Mouse (Mus musculus): ENCODE measurements around the gene Trh.

Trh gene

GRCm38 (mm10) chr6:92244591-92244990 lies at the start of gene Trh:
Trh (minus strand) TSS chr6:92244650.
- DNase-seq = no peak

DNA sequence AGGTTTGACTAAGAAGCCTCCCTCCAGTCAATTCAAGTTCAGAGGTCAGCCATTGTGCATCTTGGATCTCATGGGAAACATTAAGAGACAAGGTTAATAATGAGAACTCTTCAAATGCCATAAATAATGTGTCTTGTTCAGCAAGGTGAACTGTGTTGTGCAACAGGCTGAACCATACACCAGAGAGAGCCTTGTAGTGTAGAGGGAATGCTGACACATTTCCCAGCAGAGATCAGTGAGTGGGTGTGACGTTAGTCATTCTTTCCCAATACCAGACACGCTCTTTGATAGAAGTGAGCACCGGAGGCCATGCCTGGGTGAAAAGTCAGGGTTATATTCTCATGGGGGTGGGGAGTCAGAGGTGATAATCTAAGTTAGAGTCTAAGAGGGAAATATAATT lies 46.4 kb upstream of the Trh start:
- DNase-seq = no peak

DNA sequence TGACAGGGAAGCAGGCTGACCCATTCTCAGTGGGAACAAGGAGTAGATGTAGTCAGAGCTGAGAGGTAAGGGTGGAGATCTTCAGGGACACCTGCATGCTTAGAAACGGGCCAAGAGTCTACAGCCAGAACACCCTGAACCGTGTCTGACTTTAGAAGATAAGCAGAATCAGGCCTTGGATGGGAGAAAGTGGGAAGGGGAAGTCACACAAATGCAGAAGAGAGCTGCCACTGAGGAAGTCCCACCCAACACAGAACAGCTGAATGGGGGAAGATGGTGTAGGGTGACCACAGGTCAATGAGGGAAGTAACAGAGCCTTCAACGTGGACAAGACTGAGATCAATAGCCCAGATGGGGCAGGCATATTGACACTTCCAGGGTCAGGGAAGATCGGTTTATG lies 42.4 kb upstream of the Trh start:
- no peak for DNase-seq

DNA sequence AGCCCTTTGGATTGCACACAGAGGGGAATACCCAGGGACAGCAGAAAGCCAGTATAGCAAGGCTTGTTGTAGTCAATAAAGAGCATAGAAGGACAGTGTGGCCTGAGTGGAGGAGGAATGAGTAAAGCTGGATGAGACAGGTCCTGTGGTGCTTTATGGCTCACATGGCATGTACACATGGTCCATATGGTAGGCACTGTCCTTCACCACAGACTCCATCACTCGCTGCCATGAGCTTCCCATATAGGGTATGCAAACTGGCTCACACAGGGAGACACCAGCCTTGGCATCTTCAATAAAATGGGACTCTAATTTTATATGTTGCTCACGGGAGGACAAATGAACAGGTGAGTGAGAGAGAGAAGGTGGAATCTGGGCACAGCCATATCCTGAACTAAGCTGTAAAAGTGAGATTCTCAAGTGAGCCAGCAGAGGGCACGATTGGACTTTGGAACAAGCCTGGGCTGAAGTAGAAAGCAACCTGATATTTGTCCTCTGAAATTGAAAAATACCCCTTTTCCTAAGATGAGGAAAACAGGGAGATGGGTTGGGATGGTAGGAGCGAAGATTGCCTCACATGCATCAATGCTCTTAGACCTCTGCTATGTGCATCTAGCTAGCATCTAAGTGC lies 41.9 kb upstream of the Trh start:
- peak; percentile 87 for DNase-seq

- no peak for DNase-seq
Observed at GRCm38 (mm10) chr6:92285559-92285958, 41.1 kb upstream of the Trh start.

DNA sequence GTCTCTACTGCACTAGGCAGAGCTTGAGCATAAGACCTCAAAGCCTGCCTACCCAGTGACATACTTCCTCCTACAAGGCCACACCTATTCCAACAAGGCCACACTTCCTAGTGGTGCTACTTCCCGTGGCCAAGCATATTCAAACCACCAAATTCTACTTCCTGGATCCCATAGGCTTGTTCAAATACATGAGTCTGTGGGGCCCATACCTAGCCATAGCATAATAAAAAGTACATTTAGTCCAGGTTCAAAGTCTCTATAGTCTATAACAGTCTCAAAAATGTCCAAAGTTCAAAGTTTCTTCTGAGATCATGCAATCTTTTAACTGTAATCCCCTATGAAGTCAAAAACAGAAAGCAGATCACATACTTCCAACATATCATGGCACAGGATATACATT lies 32.7 kb upstream of the Trh start:
- no peak for DNase-seq

- no peak for DNase-seq
Observed at GRCm38 (mm10) chr6:92273652-92274322, 29.3 kb upstream of the Trh start.

GRCm38 (mm10) chr6:92272601-92273000 lies 28.2 kb upstream of the Trh start:
- DNase-seq = no peak

- DNase-seq = peak; percentile 74
Observed at GRCm38 (mm10) chr6:92269019-92269418, 24.6 kb upstream of the Trh start.

GRCm38 (mm10) chr6:92268001-92268400 lies 23.6 kb upstream of the Trh start:
- no peak for DNase-seq

GRCm38 (mm10) chr6:92261162-92261843 lies 16.9 kb upstream of the Trh start:
- no peak for DNase-seq

- DNase-seq = no peak
Observed at GRCm38 (mm10) chr6:92255346-92255745, 10.9 kb upstream of the Trh start.

GRCm38 (mm10) chr6:92253253-92253870 lies 8.9 kb upstream of the Trh start:
- DNase-seq = no peak

DNA sequence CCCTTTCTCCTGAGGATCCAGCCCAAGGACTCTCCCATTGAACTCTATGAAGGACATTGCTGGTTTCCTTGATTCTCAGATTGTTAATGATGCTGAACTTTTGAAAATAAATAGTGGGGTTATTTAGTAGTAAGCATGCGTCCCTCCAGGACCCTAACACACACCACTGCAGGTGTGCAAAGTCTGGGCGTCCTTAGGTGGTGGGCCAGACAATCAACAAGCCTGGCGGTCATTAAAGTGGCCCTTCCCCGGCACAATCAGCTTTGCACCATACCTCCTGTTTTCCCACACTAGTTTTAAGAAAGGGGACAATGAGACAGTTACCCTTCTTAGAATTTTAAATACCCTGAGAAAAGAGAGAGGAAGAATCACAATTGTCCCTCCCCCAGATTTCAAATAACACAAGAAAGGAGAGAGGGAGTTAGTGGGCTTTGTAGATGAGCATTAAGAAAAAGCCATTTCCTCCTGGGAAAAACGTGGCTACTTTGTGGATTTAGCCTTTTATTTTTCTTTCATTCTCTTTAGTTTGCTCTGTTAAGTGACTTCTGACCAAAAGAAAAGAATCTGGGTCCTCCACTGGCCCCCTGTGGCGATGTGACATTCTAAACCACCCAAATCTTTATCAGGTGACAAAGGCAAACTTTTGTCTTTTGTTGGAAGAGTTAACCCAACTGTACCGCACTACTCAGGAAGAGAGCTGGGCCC lies 2.9 kb upstream of the Trh start:
- DNase-seq = no peak

DNA sequence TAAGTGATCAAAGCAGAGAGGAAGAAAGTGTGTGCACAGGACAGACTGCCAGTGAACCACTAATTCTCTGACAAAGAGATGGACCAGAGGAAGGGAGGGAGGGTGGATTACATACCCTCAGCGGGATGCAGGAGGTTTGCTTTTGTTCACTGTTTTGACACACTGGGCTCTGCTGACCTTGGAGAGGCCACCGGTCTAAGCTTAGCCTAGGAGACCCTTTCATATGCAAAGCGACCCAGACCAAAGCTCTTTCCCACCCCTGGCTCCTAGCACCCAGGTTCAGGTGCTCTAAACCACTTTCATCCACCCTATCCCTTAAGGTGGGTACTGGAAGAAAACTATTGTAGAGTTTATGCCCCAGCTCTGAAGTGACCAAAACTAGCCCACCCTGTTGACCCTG lies 1.9 kb upstream of the Trh start:
- DNase-seq = no peak

DNA sequence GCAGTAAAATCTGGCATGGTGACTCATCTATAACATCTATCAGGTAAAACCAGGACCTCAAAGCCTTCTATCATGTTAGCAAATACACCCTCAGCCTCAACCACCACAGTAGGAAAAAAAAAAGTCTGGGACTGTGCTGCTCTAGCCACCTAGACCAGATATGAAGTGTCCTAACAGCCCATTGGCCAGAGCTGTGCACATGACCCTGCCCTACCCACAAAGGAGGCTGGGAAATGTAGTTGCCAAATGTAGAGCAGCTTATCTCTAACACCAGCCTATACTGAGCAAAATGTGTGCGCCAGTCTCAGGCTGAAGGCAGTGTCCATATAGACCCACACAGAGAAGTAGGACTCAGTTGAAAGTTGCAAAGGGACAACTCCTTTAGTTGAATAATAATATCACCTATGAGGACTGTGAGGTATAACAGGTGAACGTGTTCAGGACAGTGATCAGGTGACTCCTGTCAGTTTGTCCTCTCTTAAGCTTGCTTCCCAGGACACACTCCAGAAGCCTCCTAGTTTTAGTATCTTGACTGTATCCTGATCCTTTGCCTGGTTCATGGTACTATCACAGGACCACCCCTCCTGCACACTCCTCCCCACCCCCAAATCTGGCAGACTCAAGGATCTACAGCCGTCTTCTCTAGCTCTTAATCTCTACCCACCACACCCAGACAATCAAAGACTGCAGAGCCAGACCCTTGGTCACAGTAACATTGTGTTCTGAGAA lies 3.1 kb downstream of the Trh start:
- DNase-seq = peak; percentile 26

DNA sequence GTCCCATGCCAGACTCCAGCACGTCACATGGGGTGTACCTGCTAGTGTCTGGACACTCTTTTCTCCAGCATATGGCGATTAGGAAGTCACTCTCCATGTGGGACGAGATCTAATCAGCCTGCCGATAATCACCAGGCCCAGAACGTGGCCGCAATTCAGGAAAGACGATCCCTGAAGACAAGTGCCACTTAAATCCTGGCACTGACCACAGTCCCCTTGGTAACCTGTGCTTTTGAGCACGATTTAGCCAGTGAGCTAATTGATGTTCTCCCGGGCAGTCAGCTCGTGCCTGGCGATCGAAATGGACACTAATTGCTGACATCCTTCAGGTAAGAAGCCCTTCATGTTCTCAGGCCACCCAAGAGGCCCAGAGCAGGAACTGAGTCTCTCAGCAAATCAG lies 9.4 kb downstream of the Trh start:
- DNase-seq = no peak

DNA sequence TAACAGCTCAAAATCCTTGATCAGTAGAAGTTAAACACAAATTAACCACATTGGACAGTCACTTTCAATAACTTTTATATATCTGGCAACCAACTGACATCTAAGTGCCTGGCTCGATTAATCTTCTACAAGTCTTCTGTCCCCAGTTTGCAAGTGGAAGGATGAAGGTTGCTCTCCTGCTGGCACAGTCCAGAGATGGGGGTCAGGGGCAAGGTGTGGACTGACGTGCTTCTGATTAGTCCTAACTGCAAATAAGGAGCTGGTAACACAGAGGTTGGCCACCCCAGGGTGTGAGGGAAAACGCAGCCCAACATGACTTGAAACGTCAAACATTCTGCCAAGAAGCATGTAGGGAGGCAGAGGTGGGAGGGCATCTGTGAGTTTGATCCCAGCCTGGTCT lies 12.7 kb downstream of the Trh start:
- DNase-seq = no peak

DNA sequence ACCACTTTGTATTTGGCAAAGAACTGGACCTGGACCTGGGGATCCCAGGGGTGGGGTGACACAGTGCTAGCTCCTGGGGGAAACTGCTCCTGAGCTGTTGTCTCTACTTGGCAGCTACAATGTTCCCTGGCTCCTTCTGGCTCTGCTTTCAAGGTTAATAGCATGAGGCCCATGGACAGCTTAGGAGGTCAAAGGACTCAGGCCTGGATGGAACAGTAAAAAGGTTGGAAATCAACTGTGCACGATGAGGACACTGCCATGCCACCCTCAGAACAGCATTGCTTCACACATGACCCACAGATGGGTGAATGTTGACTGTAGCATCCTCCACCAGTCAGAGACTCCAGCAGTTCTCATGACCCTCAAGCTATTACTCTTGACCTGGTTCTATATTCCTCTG lies 13.1 kb downstream of the Trh start:
- no peak for DNase-seq

- no peak for DNase-seq
Observed at GRCm38 (mm10) chr6:92229586-92229985, 14.9 kb downstream of the Trh start.

- no peak for DNase-seq
Observed at GRCm38 (mm10) chr6:92229103-92229502, 15.3 kb downstream of the Trh start.

DNA sequence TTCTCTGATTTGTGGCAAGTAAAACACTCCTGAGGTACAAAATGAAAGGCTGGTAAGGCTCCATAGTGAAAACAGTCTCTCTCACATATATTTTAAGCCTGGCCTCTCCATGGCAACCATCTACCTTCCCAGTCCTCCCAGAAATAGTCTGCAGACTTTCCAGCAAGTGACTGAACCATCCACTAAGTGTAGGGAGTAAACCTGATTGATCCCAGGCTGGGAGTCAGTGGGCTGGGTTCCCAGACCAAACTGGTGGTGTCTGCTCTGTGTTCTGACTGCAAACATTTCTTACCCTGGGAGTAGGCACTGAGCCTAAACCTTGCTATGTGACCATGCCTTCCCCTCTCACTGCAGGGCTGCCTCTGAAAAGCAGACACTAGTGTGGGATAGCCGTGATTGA lies 19.5 kb downstream of the Trh start:
- no peak for DNase-seq

DNA sequence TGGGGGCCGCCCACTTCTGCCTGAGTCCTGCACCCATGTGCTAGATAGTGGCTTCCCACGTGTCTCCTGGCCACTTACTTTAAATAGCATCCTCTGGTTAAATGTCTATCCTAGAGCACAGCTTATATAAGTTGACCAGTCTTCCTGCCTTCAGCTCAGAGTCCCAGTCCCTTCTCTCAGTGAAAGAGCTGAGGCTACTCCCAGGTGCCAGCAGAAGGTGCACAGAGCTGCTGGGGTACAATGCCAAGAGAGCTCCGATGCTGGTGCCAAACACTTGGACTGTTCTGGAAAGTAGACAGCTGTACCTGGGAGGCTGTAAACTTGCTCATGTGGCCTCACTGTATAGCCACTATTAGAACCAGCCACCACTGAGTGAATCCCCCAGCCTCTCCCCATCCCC lies 22.4 kb downstream of the Trh start:
- DNase-seq = no peak
